Mouse (Mus musculus) E14TG2a.4 (cell line): ENCODE data around the gene Rps5.

Experiments
- CTCF ChIP-seq: conservative IDR thresholded peaks from 2 replicates; pipeline ENCODE4 v1.5.1; 2014; ENCODE audit warnings: low read length
- NANOG ChIP-seq: IDR thresholded peaks from 2 replicates; pipeline ENCODE4 v1.6.1; 2014; ENCODE audit warnings: borderline replicate concordance, low read length, mixed read lengths
- POU5F1 ChIP-seq: IDR thresholded peaks from 2 replicates; pipeline ENCODE4 v1.6.1; 2014; ENCODE audit warnings: low read length, borderline replicate concordance

DNA sequence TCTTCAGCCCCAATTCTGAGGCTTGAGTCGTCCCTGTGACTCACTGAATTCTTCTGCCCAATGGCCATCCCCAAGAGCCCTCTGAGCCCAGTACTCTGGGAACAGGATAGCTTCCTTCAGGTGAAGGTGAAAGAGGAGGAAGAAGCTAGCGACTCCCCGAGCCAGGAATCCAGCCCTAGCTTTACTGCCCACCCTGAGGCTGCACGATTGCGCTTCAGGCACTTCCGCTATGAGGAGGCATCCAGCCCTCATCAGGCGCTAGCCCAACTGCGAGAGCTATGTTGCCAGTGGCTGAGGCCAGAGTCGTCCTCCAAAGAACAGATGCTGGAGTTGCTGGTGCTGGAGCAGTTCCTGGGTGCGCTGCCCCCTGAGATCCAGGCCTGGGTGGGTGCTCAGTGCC lies 18.5 kb upstream of the Rps5 start:
- TF ChIP-seq CTCF (no peak), POU5F1 (no peak), NANOG (no peak)
